Mouse (Mus musculus): ENCODE results near the gene Ankrd63. TPM values are rescaled to one million over a fixed set of nuclear protein-coding genes. Genes with fewer than 3 reads are reported as not detected.
"Not testable (repeated sequence)": the region's sequence is repeated elsewhere in the genome, so short reads cannot be mapped to it uniquely, and the experiment has no call there.

Gene Ankrd63
- total and polyA plus RNA-seq, 3 experiments = 1.1 to 2.5 (median 1.3) TPM

GRCm38 (mm10) chr2:118659077-118659476 lies 44.7 kb downstream of the Ankrd63 start:
- DNase-seq = peak; percentile 48 to 60
- intact Hi-C loops (cut with DNase I) = loop anchor here (5.0 kb wide), 1 partner anchor 33 kb away; no protein-coding TSS in a partner anchor

GRCm38 (mm10) chr2:118658457-118658856 lies 45.3 kb downstream of the Ankrd63 start:
- no peak for TF ChIP-seq CTCF (IDR thresholded peaks at IDR 0.05)
- TF ChIP-seq POLR2A (IDR thresholded peaks at IDR 0.05; ENCODE audit: insufficient read depth, low read depth, low read length) = no peak
- TF ChIP-seq EP300 (IDR thresholded peaks at IDR 0.05; ENCODE audit: insufficient read depth, low read depth, low read length) = no peak
- no peaks in the 10 kb centered on the region for H3K79me2 ChIP-seq (replicated peaks; ENCODE audit: control insufficient read depth, insufficient read depth, low read length)
- peak overlapping the region; percentile 42; the same call in 1 of the 2 replicates for H3K27ac ChIP-seq
- no peak for DNase-seq
- 69% methylated on average over 4 of the region's 4 CpGs for WGBS
- H3K4me3 ChIP-seq = no peak overlapping the region
- no peaks in the 10 kb centered on the region for H3K36me3 ChIP-seq (ENCODE audit: control insufficient read depth, insufficient read depth, low read length)
- H3K27me3 ChIP-seq (ENCODE audit: control insufficient read depth, insufficient read depth, low read length) = no peaks in the 10 kb centered on the region; the same call in 1 of the 2 replicates
- H3K9ac ChIP-seq (ENCODE audit: low read depth, low read length) = no peak overlapping the region
- intact Hi-C loops (cut with DNase I) = loop anchor here (5.0 kb wide), 1 partner anchor 34 kb away; no protein-coding TSS in a partner anchor
- peaks cover 8% of the 10 kb centered on the region for H3K4me1 ChIP-seq (ENCODE audit: control insufficient read depth, insufficient read depth, low read length)

More at GRCm38 (mm10) chr2:118659077-118659476, 44.7 kb downstream of the Ankrd63 start:
- H3K27ac ChIP-seq = peak overlapping the region; percentile 42
- no peak overlapping the region for H3K4me3 ChIP-seq
- 0 out of 2 replicates have a peak, but pooled peaks have one; percentile 34 for TF ChIP-seq EP300 (IDR thresholded peaks at IDR 0.05; ENCODE audit: insufficient read depth, low read depth, low read length)
- TF ChIP-seq CTCF (IDR thresholded peaks at IDR 0.05) = no peak
- no peaks in the 10 kb centered on the region for H3K79me2 ChIP-seq (replicated peaks; ENCODE audit: control insufficient read depth, insufficient read depth, low read length)
- H3K36me3 ChIP-seq (ENCODE audit: control insufficient read depth, insufficient read depth, low read length) = no peaks in the 10 kb centered on the region
- no peaks in the 10 kb centered on the region; the same call in 1 of the 2 replicates for H3K27me3 ChIP-seq (ENCODE audit: control insufficient read depth, insufficient read depth, low read length)
- H3K4me1 ChIP-seq (ENCODE audit: control insufficient read depth, insufficient read depth, low read length) = peaks cover 8% of the 10 kb centered on the region
- no peak overlapping the region for H3K9ac ChIP-seq (ENCODE audit: low read depth, low read length)
- WGBS = 9% methylated on average over 1 of the region's 1 CpGs

GRCm38 (mm10) chr2:118656688-118657281 lies 47.0 kb downstream of the Ankrd63 start:
- DNase-seq = no peak
- 34% methylated on average over 3 of the region's 3 CpGs for WGBS
- Histone ChIP-seq H3K79me2 (replicated peaks; ENCODE audit: control insufficient read depth, insufficient read depth, low read length) (no peaks in the 10 kb centered on the region), H3K4me3 (no peak overlapping the region), H3K9ac (ENCODE audit: low read depth, low read length) (no peak overlapping the region), H3K27ac (no peak overlapping the region), H3K27me3 (ENCODE audit: control insufficient read depth, insufficient read depth, low read length) (no peaks in the 10 kb centered on the region), H3K36me3 (ENCODE audit: control insufficient read depth, insufficient read depth, low read length) (no peaks in the 10 kb centered on the region), H3K4me1 (ENCODE audit: control insufficient read depth, insufficient read depth, low read length) (peaks cover 8% of the 10 kb centered on the region)
- TF ChIP-seq CTCF (IDR thresholded peaks at IDR 0.05) (no peak), POLR2A (IDR thresholded peaks at IDR 0.05; ENCODE audit: insufficient read depth, low read depth, low read length) (no peak), EP300 (IDR thresholded peaks at IDR 0.05; ENCODE audit: insufficient read depth, low read depth, low read length) (no peak)
- intact Hi-C loops (cut with DNase I) = loop anchor here (5.0 kb wide), 1 partner anchor 36 kb away; no protein-coding TSS in a partner anchor

GRCm38 (mm10) chr2:118650697-118651096 lies 53.1 kb downstream of the Ankrd63 start:
- H3K27ac ChIP-seq; DNase-seq; H3K27me3 ChIP-seq (ENCODE audit: control insufficient read depth, insufficient read depth, low read length); intact Hi-C loops (cut with DNase I); H3K4me1 ChIP-seq (ENCODE audit: control insufficient read depth, insufficient read depth, low read length); H3K36me3 ChIP-seq (ENCODE audit: control insufficient read depth, insufficient read depth, low read length); H3K9ac ChIP-seq (ENCODE audit: low read depth, low read length); H3K79me2 ChIP-seq (replicated peaks; ENCODE audit: control insufficient read depth, insufficient read depth, low read length); H3K4me3 ChIP-seq: not testable (repeated sequence)
- 48% methylated on average over 2 of the region's 2 CpGs for WGBS

Other genes with a start within 250 kb of the Ankrd63 start
- 100 to 1,000 TPM; 116 to 129 TPM for gene Srp14, start 224.3 kb downstream of the Ankrd63 start, total RNA-seq (2021)
- 64.9 and 112 TPM in 2 replicates for gene Srp14, start 224.3 kb downstream of the Ankrd63 start, polyA plus RNA-seq (2012; rRNA removed)
- gene Bmf, start 154.3 kb downstream of the Ankrd63 start, total RNA-seq (2021) = 1 to 10 TPM; 5.5 to 7.0 TPM
- gene Bmf, start 154.3 kb downstream of the Ankrd63 start, polyA plus RNA-seq (2012; rRNA removed) = 2.9 and 5.7 TPM in 2 replicates
- gene Bub1b, start 105.8 kb downstream of the Ankrd63 start, total RNA-seq (2021) = 1 to 10 TPM in 1 of 2 experiments, under 1 TPM in 1; 0.65 to 1.8 TPM
- 0.25 and 1.1 TPM in 2 replicates for gene Bub1b, start 105.8 kb downstream of the Ankrd63 start, polyA plus RNA-seq (2012; rRNA removed)
- 1 to 10 TPM; 6.1 to 8.1 TPM for gene Pak6, start 40.7 kb downstream of the Ankrd63 start, total RNA-seq (2021)
- 11.1 and 12.7 TPM in 2 replicates for gene Pak6, start 40.7 kb downstream of the Ankrd63 start, polyA plus RNA-seq (2012; rRNA removed)
- 1 to 10 TPM; 2.5 to 2.6 TPM for gene Plcb2, start 24.5 kb upstream of the Ankrd63 start, total RNA-seq (2021)
- gene Plcb2, start 24.5 kb upstream of the Ankrd63 start, polyA plus RNA-seq (2012; rRNA removed) = 2.4 and 2.7 TPM in 2 replicates
- gene Inafm2, start 41.8 kb upstream of the Ankrd63 start, total RNA-seq (2021) = 10 to 100 TPM; 31.8 to 34.9 TPM
- gene Inafm2, start 41.8 kb upstream of the Ankrd63 start, polyA plus RNA-seq (2012; rRNA removed) = 8.8 and 16.3 TPM in 2 replicates
- gene Ccdc9b, start 58.7 kb upstream of the Ankrd63 start, total RNA-seq (2021) = 10 to 100 TPM; 24.3 to 26.4 TPM
- gene Ccdc9b, start 58.7 kb upstream of the Ankrd63 start, polyA plus RNA-seq (2012; rRNA removed) = 15.1 and 21.7 TPM in 2 replicates
- gene Phgr1, start 68.8 kb upstream of the Ankrd63 start, total RNA-seq (2021) = not detected
- gene Phgr1, start 68.8 kb upstream of the Ankrd63 start, polyA plus RNA-seq (2012; rRNA removed) = not detected in 2 replicates
- under 1 TPM in 1 of 2 experiments, not detected in 1; 0.11 TPM for gene Disp2, start 75.8 kb upstream of the Ankrd63 start, total RNA-seq (2021)
- gene Disp2, start 75.8 kb upstream of the Ankrd63 start, polyA plus RNA-seq (2012; rRNA removed) = 0.39 and 0.53 TPM in 2 replicates
- under 1 TPM; 0.64 to 0.68 TPM for gene Knstrn, start 110.0 kb upstream of the Ankrd63 start, total RNA-seq (2021)
- gene Knstrn, start 110.0 kb upstream of the Ankrd63 start, polyA plus RNA-seq (2012; rRNA removed) = 0.23 and 0.59 TPM in 2 replicates
- 100 to 1,000 TPM; 356 to 463 TPM for gene Ivd, start 158.0 kb upstream of the Ankrd63 start, total RNA-seq (2021)
- 215 and 327 TPM in 2 replicates for gene Ivd, start 158.0 kb upstream of the Ankrd63 start, polyA plus RNA-seq (2012; rRNA removed)
- gene Bahd1, start 196.4 kb upstream of the Ankrd63 start, total RNA-seq (2021) = 10 to 100 TPM; 14.8 to 20.1 TPM
- gene Bahd1, start 196.4 kb upstream of the Ankrd63 start, polyA plus RNA-seq (2012; rRNA removed) = 9.5 and 9.9 TPM in 2 replicates
- gene Chst14, start 222.5 kb upstream of the Ankrd63 start, total RNA-seq (2021) = 1 to 10 TPM; 7.8 to 8.2 TPM
- 9.5 and 10.4 TPM in 2 replicates for gene Chst14, start 222.5 kb upstream of the Ankrd63 start, polyA plus RNA-seq (2012; rRNA removed)